Mouse (Mus musculus): ENCODE measurements around the gene Il13. TPM values are rescaled to one million over a fixed set of nuclear protein-coding genes. Genes with fewer than 3 reads are reported as not detected.

Gene Il13
- polyA plus RNA-seq (2015; fragmentation: Nextera tagmentation; extraction: Ambion mirVana): not detected in 2 replicates

DNA sequence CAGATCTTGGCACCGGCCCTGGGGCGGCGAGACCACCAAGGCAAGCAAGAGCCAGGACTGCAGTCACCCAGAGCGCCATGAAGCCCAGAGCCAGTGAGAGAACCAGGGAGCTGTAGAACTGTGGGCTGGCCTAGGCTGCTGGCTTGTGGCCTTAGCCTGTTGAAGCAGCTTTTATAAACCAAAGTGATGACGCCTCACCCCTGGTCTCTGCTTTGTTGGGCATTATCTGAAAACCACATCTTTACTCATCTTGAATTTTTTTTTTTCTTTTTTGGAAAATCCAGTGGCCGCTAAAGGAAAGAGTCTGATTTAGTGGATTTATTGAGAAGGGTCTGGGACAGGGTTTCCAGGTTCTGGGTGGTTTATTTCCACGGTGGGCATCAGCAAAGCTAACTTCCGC lies at the start of gene Il13:
TSS of gene Il13 (minus strand) at position 147 of the 400 bp plus-strand sequence.
- peaks cover 5% of the 10 kb centered on the region; the same call in 1 of the 2 replicates for H3K27me3 ChIP-seq
- 88% methylated on average over 8 of the region's 8 CpGs for WGBS
- H3K9me3 ChIP-seq: no peaks in the 10 kb centered on the region
- ATAC-seq (replicated peaks): no peak
- no peak within 1 kb of the TSS for H3K4me3 ChIP-seq
- H3K36me3 ChIP-seq: no peaks in the 10 kb centered on the region
- H3K9ac ChIP-seq (replicated peaks): no peak within 1 kb of the TSS
- no peak within 1 kb of the TSS for H3K27ac ChIP-seq (replicated peaks)
- peaks cover 7% of the 10 kb centered on the region for H3K4me1 ChIP-seq
- H3K4me2 ChIP-seq (replicated peaks): no peak within 1 kb of the TSS

DNA sequence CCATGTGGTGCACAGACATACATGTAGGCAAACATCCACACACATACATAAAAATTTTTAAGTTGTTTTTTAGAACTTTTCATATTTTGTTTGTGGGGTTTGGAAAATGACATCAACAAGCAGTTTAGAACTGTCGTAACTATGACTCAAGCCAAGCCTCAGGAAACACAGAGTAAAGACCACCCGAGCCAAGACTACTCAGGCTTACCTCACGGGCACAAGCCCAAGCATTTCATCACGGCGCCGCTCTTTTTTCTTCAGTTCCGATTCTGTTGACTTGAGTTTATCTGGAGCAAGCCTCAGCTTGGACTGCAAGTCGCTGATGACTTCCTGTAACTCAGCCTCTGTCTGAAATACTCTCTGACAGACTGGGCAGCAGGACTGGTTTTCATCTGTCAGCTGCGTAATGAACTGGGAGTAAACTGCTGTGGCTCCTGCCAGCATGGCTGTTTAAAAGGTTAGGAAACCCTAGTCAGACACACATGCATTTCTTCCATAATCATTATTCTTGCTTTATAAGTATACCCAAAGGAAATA lies 48.6 kb upstream of the Il13 start:
- H3K27ac ChIP-seq (replicated peaks): no peak overlapping the region
- no peak overlapping the region for H3K4me2 ChIP-seq (replicated peaks)
- H3K4me3 ChIP-seq: no peak overlapping the region
- WGBS: 94% methylated on average over 9 of the region's 9 CpGs
- no peak overlapping the region for H3K9ac ChIP-seq (replicated peaks)
- no peaks in the 10 kb centered on the region for H3K9me3 ChIP-seq
- H3K4me1 ChIP-seq: no peaks in the 10 kb centered on the region
- H3K27me3 ChIP-seq: no peaks in the 10 kb centered on the region
- ATAC-seq (replicated peaks): no peak
- peaks cover 16% of the 10 kb centered on the region; the same call in 1 of the 2 replicates for H3K36me3 ChIP-seq

DNA sequence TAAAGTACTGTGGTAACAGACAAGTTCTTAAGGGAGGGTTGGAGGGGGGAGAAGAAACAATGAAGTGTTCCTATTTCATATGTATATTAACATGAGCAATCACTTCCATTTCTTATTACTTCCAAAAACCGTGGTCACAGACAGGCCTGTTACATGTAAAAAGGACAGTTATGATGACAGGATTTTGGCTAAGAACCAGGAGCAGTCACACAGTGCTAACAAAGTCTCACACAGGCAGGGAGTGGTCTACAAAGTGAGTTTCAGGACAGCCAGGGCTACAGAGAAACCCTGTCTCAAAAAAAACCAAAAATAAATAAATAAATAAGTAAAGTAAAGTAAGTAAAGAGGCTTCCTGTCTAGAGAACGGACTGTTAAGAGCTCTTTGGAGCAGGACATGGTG lies 47.7 kb upstream of the Il13 start:
- no peak overlapping the region for H3K4me2 ChIP-seq (replicated peaks)
- no peaks in the 10 kb centered on the region for H3K27me3 ChIP-seq
- no peaks in the 10 kb centered on the region for H3K4me1 ChIP-seq
- H3K9me3 ChIP-seq: no peaks in the 10 kb centered on the region
- no peak for ATAC-seq (replicated peaks)
- no peak overlapping the region for H3K27ac ChIP-seq (replicated peaks)
- no peak overlapping the region for H3K9ac ChIP-seq (replicated peaks)
- 89% methylated on average over 2 of the region's 2 CpGs for WGBS
- no peak overlapping the region for H3K4me3 ChIP-seq
- peaks cover 16% of the 10 kb centered on the region; the same call in 1 of the 2 replicates for H3K36me3 ChIP-seq

DNA sequence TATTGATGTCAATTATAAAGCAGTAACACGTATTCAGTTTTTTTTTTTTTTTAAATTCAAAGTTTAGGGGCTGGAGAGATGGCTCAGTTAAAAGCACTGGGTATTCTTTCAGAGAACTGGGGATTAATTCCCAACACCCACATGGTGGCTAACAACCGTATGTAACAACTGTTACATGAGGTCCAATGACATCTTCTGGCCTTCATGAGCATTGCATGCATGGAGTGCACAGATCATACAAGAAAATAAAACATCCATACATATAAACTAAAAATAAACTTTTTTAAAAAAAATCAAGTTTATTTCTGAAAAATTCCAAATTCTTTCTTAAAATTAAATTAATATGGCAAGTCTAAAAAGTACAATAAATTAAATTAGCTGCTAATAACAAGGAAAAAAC lies 47.2 kb upstream of the Il13 start:
- no peak for ATAC-seq (replicated peaks)
- peaks cover 16% of the 10 kb centered on the region; the same call in 1 of the 2 replicates for H3K36me3 ChIP-seq
- H3K4me2 ChIP-seq (replicated peaks): no peak overlapping the region
- H3K9me3 ChIP-seq: no peaks in the 10 kb centered on the region
- WGBS: 93% methylated on average over 2 of the region's 2 CpGs
- H3K27ac ChIP-seq (replicated peaks): no peak overlapping the region
- no peak overlapping the region for H3K9ac ChIP-seq (replicated peaks)
- H3K4me3 ChIP-seq: no peak overlapping the region
- no peaks in the 10 kb centered on the region for H3K4me1 ChIP-seq
- H3K27me3 ChIP-seq: no peaks in the 10 kb centered on the region

DNA sequence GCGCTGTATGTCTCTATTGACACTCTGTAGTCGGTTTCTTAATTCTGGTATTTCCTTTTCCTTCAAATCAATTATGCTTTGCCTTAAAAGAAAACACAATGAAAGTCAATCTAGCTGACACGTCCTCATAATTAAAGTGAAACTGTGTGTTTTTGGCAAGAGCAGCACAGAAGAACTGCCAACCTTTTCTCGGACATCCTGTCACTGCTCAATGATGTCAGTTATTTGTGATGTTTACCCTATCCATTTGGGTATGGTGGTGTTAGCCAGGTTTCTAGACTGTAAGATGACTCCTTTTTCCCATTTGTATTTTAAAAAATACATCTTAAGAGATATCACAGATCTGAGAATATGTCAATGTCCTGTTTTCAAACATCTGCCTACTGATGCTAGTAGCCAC lies 45.6 kb upstream of the Il13 start:
- no peak for ATAC-seq (replicated peaks)
- H3K4me3 ChIP-seq: no peak overlapping the region
- H3K36me3 ChIP-seq: peaks cover 13% of the 10 kb centered on the region; the same call in 1 of the 2 replicates
- H3K9me3 ChIP-seq: no peaks in the 10 kb centered on the region
- no peak overlapping the region for H3K4me2 ChIP-seq (replicated peaks)
- H3K27ac ChIP-seq (replicated peaks): no peak overlapping the region
- H3K4me1 ChIP-seq: no peaks in the 10 kb centered on the region
- no peak overlapping the region for H3K9ac ChIP-seq (replicated peaks)
- WGBS: 87% methylated on average over 4 of the region's 4 CpGs
- no peaks in the 10 kb centered on the region for H3K27me3 ChIP-seq

DNA sequence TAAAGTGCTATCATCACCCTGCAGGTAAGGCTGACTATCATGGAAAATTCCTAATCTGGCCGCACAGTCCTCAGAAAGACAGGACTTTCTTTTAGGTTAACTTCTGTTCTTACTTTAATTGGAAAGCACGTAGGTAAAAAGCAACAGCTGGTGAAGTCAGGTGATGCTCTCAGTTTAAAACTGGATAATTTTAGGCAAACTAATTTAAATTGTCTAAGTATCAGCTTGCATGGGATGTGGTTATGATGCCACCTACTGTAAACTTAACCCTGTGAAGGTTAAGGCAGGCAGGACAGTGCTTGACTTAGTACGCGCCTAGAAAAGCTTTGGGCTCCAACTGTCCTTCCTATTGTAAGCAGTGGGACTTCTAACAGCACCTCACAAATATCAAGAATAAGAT lies 36.9 kb upstream of the Il13 start:
- ATAC-seq (replicated peaks): no peak
- no peaks in the 10 kb centered on the region for H3K4me1 ChIP-seq
- no peak overlapping the region for H3K4me3 ChIP-seq
- WGBS: 89% methylated on average over 4 of the region's 4 CpGs
- H3K4me2 ChIP-seq (replicated peaks): no peak overlapping the region
- no peaks in the 10 kb centered on the region for H3K27me3 ChIP-seq
- H3K36me3 ChIP-seq: peaks cover 28% of the 10 kb centered on the region
- H3K9me3 ChIP-seq: no peaks in the 10 kb centered on the region
- H3K9ac ChIP-seq (replicated peaks): no peak overlapping the region
- H3K27ac ChIP-seq (replicated peaks): no peak overlapping the region

DNA sequence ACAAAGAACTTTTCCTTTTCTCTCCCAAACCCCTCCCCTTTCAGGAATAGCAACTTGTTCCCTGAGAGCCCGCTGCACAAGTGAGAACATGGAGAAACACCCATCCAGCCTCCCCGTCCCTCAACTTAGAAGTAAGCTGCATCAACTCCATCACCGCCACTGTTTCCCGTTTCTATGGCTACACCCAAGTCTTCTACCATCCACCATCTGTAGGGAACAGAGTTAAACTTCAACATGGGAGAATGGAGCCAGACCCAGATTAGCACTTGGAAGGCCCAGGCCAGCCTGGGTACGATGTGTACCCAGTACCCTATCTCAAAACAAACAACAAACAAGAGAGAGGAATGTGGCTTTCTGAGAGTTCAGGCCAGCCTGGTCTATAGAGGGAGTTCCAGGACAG lies 29.6 kb upstream of the Il13 start:
- ATAC-seq (replicated peaks): no peak
- Histone ChIP-seq H3K4me3 (no peak overlapping the region), H3K4me2 (replicated peaks) (no peak overlapping the region), H3K4me1 (no peaks in the 10 kb centered on the region), H3K36me3 (peaks cover 7% of the 10 kb centered on the region), H3K27me3 (no peaks in the 10 kb centered on the region), H3K9me3 (no peaks in the 10 kb centered on the region), H3K9ac (replicated peaks) (no peak overlapping the region), H3K27ac (replicated peaks) (no peak overlapping the region)
- WGBS: 78% methylated on average over 5 of the region's 5 CpGs

DNA sequence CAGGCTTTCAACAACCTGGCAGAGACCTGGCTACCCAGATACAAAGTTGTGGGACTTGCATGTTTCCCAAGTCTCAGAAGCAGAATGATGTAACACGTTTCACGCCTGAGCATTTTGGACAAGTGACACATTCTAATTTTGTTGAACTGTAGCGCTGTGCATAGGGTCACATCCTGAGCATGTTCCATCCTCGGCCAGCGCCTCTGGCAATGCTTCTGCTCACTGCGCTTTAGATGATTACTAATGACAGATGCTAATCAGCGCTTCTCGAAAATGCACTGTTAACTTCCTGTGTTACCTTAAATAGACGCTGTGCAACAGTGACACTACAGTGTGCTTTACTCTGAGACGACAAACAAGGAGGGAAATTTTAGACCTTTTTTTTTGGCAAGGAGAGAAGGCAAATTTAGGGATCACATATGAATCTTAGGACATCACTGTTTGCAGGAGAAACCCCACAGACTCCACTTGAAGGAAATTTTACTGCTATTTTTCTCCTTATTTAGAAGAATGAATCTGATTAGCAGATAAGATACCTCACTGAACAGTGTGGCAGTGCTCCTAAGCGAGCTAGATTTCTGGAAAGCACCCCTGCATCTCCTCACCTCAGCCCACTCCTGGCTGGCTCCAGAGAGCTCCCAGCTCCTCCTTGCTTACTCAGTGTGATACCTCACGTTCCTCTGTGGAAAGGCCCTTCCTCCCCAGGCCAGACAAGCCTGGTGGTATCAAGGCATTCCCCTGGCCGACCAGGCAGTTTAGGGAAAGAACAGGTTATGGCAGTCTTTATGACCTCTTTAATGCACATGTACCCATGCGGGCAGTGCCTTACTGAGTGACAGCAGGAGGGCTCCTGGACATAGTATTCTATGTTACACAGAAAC lies 28.5 kb upstream of the Il13 start:
- no peak for ATAC-seq (replicated peaks)
- H3K4me3 ChIP-seq: no peak overlapping the region
- no peak overlapping the region for H3K4me2 ChIP-seq (replicated peaks)
- 81% methylated on average over 14 of the region's 14 CpGs for WGBS
- H3K27me3 ChIP-seq: no peaks in the 10 kb centered on the region
- H3K36me3 ChIP-seq: peaks cover 3% of the 10 kb centered on the region
- H3K27ac ChIP-seq (replicated peaks): no peak overlapping the region
- H3K9ac ChIP-seq (replicated peaks): no peak overlapping the region
- no peaks in the 10 kb centered on the region for H3K9me3 ChIP-seq
- H3K4me1 ChIP-seq: no peaks in the 10 kb centered on the region

DNA sequence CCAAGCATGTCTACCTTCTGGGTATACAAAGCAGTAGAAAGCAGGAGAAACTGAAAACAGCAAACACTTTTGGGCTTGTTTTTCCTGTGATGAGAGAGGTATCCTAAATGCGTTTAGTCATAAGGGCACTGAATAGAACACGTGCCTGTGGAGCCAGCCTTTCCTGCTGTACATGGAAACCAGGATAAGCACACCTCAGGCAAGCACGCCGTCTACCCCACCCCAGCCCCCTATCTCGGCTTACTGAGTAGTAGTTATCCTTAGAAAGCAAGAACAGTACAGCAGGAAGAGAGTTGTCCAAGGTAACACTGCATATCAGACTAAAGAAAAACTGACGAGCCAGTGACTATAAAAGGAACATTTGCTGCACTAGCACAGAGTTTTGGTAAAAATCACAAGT lies 23.3 kb upstream of the Il13 start:
- Histone ChIP-seq H3K9ac (replicated peaks) (no peak overlapping the region), H3K36me3 (no peaks in the 10 kb centered on the region), H3K4me3 (no peak overlapping the region), H3K4me1 (no peaks in the 10 kb centered on the region), H3K9me3 (no peaks in the 10 kb centered on the region), H3K4me2 (replicated peaks) (no peak overlapping the region), H3K27me3 (no peaks in the 10 kb centered on the region), H3K27ac (replicated peaks) (no peak overlapping the region)
- WGBS: 90% methylated on average over 6 of the region's 6 CpGs
- ATAC-seq (replicated peaks): no peak

DNA sequence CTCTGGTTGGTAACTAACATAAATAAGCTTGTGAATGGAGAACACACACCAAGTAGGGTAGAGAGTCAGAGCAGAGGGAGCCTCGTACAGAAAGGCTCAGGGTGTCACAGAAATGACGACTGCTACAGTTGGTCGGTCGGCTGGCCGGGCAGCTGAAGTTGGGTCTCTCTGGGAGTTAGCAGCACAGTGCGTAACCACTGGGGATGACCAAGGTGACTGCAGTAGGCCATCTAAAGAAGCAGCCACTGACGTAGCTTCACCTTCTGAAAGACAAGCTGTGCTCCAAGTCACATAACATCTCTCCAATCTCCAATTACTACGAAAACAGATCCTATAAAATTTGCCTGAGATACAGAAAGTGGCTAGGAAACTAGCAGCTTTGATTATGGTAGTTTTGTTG lies 22.9 kb upstream of the Il13 start:
- no peaks in the 10 kb centered on the region for H3K9me3 ChIP-seq
- H3K4me2 ChIP-seq (replicated peaks): no peak overlapping the region
- ATAC-seq (replicated peaks): no peak
- no peak overlapping the region for H3K4me3 ChIP-seq
- no peak overlapping the region for H3K27ac ChIP-seq (replicated peaks)
- WGBS: 86% methylated on average over 8 of the region's 8 CpGs
- no peaks in the 10 kb centered on the region for H3K27me3 ChIP-seq
- H3K4me1 ChIP-seq: no peaks in the 10 kb centered on the region
- H3K36me3 ChIP-seq: no peaks in the 10 kb centered on the region
- H3K9ac ChIP-seq (replicated peaks): no peak overlapping the region

DNA sequence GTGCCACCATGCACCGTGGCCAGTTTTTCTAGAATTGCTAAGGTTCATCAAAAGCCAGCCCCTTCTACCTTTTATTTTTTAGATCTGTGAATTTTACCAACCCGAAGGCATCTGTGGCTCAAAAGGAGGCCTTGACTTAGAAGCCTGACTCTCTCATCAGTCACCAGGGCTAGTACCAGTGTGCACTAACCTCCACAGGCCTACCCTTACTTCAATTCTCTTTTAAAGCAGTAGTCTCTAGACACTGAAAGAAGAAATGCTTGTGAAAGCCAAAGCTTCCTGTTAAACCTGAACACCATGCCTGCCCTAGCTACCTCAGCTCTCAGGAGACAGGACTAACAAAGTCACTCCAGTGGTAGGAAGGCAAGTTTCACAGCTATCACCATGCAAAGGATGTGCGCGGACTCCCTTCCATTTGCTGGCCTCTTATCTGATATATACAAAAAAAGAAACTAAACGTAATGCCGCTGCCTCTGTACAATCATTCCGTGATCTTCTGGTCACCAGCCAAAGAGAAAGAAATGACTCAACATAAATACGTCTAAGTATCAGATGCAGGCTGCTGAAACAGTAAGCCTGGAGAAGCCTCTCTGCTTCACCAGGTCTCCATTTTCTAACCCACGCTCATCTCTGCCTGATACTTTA lies 22.2 kb upstream of the Il13 start:
- H3K27me3 ChIP-seq: no peaks in the 10 kb centered on the region
- no peak for ATAC-seq (replicated peaks)
- no peak overlapping the region for H3K4me3 ChIP-seq
- H3K4me1 ChIP-seq: no peaks in the 10 kb centered on the region
- peaks cover 1% of the 10 kb centered on the region for H3K36me3 ChIP-seq
- 96% methylated on average over 9 of the region's 9 CpGs for WGBS
- no peaks in the 10 kb centered on the region for H3K9me3 ChIP-seq
- H3K9ac ChIP-seq (replicated peaks): no peak overlapping the region
- H3K27ac ChIP-seq (replicated peaks): no peak overlapping the region
- no peak overlapping the region for H3K4me2 ChIP-seq (replicated peaks)

DNA sequence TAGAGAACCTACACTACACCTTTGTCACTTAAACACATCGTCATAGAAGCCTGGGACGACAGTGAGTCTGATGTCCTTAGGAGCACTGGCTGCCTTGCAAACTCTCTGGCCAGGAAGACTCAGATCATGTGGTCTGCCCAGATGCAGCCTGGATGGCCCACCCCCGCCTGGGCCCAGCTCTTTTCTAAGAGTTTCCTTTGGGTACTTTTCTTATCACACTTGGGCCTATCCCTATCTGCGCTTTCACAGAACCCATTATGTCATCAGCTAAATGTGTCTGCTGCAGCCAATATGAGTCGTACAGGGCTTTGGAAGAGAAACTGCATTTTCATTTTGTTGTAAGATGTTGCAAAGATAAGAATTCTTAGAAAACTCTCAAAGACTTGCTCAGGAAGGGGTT lies 20.5 kb upstream of the Il13 start:
- Histone ChIP-seq H3K9me3 (no peaks in the 10 kb centered on the region), H3K4me2 (replicated peaks) (no peak overlapping the region), H3K27ac (replicated peaks) (no peak overlapping the region), H3K4me1 (no peaks in the 10 kb centered on the region), H3K4me3 (no peak overlapping the region), H3K9ac (replicated peaks) (no peak overlapping the region), H3K27me3 (no peaks in the 10 kb centered on the region), H3K36me3 (peaks cover 11% of the 10 kb centered on the region)
- ATAC-seq (replicated peaks): no peak
- WGBS: 90% methylated on average over 5 of the region's 5 CpGs
